Mouse (Mus musculus) left cerebral cortex, postnatal 4 days (tissue): ENCODE measurements around the gene Arid5b. TPM values are rescaled to one million over a fixed set of nuclear protein-coding genes. Genes with fewer than 3 reads are reported as not detected.

ENCODE experiments used
- DNase-seq: peaks from one replicate; pipeline ENCODE4 v3.0.0-alpha.2; 2022
- intact Hi-C: fragments of 180-260 bp; cut with DNase I; formaldehyde crosslinking; loops from one replicate; pipeline ENCODE4 v1.15.1; 2025
- total RNA-seq, 2 experiments: library from RNA; stranded (reverse); gene quantifications; 2 replicates each; pipeline ENCODE4 v1.2.3; 2021

The Arid5b gene
- total RNA-seq, 2 experiments from 2014 or later, result 28.7 to 31.5 TPM

- intact Hi-C loops, result no loop called here
- no peak for DNase-seq
Observed at GRCm38 (mm10) chr10:68068426-68068825, 210.1 kb downstream of the Arid5b start.

DNA sequence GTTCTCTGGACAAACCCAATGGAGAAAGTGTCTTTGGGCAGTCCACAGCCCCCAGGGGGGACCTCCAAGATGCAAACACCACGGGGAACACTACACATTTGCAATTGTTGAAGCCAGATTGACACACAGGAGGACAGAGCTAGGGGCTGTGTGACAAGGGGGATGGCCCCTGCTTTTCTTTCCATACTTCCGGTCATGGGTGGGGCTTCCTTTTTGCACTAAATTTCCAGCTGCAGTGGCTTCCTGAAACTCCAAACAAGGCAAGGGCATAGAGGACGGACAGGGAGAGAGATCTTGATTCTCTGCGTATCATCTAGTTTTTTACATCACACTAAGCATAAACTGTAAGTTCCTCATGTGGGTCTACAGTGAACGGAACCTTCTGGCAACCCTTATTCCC lies 210.6 kb downstream of the Arid5b start:
- no peak for DNase-seq
- intact Hi-C loops, result no loop called here

DNA sequence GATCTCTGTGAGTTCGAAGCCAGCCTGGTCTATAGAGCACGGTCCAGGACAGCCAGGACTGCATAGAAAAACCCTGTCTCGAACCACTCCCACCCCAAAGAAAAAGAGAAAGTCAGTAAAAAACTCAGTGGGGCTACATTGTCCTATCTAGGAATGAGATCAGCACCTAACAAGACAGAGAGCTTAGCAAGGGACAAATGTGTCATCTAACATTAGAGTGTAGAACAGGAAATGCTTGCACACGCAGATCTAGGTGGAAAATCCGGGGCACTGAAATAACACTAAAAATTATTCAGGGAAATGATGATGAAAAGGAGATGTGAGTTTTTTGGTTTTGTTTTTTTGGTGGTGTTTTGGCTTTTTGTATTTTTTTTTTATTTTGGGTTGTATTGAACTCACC lies 212.4 kb downstream of the Arid5b start:
- no peak for DNase-seq
- intact Hi-C loops, result no loop called here

DNA sequence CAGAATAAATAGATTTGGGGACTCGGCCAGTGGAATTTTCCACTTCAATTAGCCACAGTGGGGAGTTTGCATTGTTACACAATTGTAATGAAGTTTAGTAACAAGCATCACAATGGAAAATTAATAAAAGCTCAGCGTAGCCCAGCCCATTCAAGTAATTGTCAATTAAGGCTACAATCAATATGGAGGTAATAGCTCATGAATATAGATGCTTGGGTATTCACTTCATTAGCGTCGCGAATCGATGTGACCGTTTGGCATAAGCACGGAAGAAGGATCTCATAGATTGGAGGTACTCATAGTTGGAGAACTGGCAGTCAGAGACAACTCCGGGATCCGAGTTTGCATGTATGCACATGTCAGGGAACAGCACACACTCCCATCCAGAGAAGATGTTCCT lies 214.0 kb downstream of the Arid5b start:
- intact Hi-C loops, result no loop called here

DNA sequence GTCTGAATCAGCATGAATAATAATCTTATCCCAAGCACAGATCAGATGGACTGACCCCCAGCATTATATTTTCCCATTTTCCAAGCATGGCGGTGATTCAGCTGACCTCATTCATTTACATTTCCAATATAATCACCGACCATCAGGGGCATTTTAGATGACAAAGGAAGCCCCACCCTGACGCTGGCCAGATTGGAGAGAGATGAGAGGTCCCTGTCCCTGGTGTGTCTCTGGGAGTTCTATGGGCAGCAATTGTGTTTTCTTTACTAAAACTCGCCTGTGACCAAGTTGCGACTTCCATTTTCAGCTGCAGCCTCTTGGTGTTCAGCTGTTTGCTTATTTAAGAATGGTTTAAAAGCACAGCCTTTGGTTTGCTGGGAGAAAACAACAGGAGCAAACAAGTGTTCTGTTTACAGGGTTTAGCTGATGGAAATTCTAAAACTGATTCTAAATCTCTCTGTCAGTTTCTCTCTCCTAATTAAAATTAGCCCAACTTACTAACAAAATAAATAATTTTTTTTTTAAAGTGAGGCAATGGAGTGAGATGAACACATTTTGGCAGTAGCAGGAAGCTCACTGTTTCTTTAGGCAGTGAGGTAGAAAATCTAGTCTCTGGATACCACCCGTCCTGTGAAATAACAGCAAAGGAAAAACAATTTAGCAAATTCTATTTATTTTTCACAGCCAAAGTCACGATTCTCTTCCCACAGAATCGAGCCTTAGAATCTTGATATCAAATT lies 214.6 kb downstream of the Arid5b start:
- intact Hi-C loops, result no loop called here
- DNase-seq, result peak; percentile 6

More for the DNA sequence above, 214.0 kb downstream of the Arid5b start:
- peak; percentile 6 for DNase-seq

DNA sequence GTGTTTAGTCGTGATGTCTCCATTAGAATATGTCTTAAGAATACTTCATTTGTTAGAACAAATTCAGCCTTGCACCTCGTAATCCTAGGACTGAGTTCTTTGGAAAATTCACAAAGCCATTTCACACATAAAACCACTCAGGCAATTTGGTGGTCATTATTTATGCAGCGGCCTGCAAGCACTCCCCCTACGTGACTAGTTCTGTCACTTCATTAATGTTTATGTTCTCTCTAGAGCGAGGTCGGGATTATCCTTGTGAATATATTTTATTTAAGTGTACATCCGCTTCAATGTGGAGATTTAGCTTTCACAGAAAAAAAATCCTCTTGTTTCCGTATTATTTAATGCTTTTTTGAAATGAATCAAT lies 217.3 kb downstream of the Arid5b start:
- no peak for DNase-seq
- intact Hi-C loops, result no loop called here

- intact Hi-C loops, result no loop called here
- no peak for DNase-seq
Observed at GRCm38 (mm10) chr10:68060590-68061248, 217.8 kb downstream of the Arid5b start.

DNA sequence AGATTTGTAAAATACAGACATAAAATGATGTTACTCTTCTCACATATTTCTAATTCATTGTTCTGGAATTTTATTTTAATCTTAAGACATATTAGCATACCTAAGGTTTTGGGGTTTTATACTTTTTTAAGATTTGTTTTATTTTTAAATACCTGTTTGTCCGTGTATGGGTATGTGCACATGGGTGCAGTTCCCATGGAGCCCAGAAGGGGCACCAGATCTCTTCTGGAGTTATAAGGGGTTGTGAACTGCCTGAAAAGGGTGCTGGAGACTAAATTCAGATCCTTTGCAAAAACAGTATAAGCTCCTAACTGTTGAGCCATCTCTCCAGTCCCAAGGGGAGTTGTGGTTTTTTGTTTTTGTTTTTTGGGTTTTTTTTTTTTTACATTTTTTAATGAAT lies 220.2 kb downstream of the Arid5b start:
- intact Hi-C loops, result no loop called here
- no peak for DNase-seq

DNA sequence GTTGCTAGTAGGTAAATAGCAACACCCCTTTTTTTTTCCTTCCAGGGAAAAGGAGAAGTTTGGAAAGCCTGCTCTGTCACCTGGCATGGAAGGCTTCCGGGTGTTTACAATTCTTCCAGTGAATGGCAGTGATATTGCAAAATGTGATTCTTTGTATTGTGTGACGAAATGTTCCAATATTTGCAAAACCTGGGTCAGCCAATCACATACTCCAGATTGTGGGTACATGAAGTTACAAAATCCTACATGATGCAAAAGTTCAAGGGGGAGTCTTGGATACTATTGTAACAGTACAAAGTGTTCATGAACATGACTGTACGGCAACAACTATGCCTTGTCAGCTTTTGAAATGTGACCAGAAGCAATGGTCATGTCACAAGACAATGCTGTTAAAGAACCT lies 220.7 kb downstream of the Arid5b start:
- DNase-seq, result no peak
- intact Hi-C loops, result no loop called here

DNA sequence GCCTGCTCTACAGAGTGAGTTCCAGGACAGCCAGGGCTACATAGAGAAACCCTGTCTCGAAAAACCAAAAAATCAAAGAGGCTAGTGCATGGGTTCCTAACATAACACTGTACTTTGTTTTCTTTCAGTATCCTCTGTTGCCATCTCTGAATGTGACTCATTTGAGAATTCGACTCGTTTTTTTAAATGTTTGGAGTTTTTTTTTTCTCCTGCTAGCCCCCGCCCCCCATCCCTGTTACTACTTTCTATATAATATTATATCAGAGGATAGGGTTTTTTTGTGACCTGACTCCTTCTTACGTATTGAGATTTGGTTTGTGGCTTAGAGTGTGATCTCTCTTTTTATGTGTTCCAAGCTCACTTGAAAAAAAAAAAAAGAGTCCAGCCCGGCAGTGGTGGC lies 223.8 kb downstream of the Arid5b start:
- intact Hi-C loops, result no loop called here
- DNase-seq, result no peak

DNA sequence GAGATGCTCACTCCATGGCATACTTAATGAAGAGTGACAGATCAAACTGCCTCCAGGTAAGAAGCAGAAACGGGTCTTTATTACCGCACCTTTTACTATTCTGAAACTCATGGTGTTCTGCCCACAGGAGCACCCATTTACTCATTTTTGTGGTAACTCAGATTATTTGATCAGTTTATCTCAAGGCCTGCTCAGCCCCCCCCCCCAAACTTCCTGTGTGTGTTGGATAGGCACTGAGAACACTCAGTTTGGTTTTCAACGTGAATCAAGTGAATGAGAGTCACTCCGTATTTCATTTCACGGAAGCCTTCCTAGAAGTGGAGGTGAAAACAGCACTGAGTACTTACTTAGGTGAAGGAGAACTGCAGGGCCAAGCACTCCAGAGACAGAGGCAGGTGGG lies 224.4 kb downstream of the Arid5b start:
- no peak for DNase-seq
- intact Hi-C loops, result no loop called here

- intact Hi-C loops, result no loop called here
- no peak for DNase-seq
Observed at GRCm38 (mm10) chr10:68052307-68052706, 226.2 kb downstream of the Arid5b start.

DNA sequence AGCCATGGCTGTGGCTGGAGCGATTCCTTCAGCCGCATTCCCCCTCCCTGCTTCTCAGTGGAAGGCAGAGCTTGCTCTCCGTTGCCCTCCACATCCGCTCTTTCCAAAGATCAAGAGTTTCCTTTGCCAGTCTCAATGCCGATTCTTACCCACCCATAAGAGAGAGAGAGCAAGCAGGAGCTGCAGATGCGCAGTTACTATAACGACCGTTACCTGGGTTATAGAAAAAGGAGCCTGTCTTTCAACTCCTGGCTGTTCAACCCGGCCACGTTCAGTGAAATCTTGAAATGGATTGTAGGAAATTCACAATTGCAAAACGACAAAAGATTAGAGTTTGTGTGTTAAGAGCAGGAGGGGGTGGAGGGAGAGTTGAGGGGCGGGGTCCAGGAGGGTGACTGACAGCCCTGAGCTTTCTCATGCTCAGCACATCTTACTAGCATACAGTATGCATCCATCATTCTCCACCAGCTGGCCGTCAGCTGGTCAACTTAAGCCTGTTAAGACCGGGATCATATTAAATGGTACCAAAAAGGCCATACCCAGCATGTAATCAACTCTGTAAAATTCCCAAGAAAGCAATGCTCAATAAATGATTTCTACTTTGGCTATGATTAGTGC lies 227.1 kb downstream of the Arid5b start:
- intact Hi-C loops, result no loop called here
- DNase-seq, result no peak

DNA sequence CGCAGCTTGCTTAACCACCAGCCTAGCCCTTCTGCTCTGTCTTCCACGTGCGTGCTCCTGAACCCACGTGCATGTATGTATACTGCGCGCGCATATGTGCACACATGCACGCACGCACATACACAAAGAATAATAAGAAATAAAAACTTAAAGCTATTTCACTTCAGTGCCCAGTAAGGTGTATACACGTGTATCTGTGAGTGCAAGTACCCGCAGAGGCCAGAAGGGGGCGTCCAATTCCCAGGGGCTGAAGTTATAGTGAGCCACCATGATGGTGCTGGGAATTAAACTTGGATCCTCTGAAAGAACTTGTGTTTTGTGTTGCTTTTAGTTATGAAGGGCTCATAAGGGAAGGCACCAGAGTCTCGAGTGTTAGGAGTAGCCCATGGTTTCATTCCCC lies 227.7 kb downstream of the Arid5b start:
- DNase-seq, result no peak
- intact Hi-C loops, result no loop called here

GRCm38 (mm10) chr10:68048641-68049305 lies 229.8 kb downstream of the Arid5b start:
- intact Hi-C loops, result no loop called here
- DNase-seq, result no peak

DNA sequence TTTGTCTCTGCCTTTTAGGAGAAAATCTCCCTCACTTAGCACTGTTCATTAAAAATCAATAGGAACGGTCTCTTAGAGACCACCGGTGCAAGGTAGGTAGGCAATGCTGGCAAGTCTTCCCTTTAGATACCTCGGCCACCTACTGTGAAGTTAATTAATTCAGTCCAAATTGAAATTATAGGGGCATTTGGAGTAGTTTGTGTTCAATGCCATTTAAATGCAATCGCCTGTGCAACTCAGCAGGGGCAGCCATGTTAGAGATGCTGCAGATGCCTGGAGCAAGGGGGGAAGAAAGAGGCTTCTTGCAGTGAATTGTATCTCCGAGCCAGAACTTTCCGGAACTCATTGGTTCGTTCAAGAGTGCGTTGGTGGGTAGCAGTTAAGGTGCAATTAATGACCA lies 233.7 kb downstream of the Arid5b start:
- peak; percentile 11 for DNase-seq
- intact Hi-C loops, result no loop called here

- intact Hi-C loops, result no loop called here
- peak; percentile 36 for DNase-seq
Observed at GRCm38 (mm10) chr10:68043973-68044372, 234.6 kb downstream of the Arid5b start.
